Mouse (Mus musculus): ENCODE data around the gene 1700067K01Rik. TPM values are rescaled to one million over a fixed set of nuclear protein-coding genes. Genes with fewer than 3 reads are reported as not detected.

1700067K01Rik gene
- polyA plus RNA-seq, 1 experiment from 2014 or later, result 0.55 TPM

- Histone ChIP-seq H3K27me3 (ENCODE audit: control insufficient read depth, insufficient read depth, low read depth, low read length) (no peaks in the 10 kb centered on the region), H3K4me2 (ENCODE audit: low read depth, low read length) (no peak overlapping the region), H3K27ac (ENCODE audit: low read length) (0 out of 2 replicates have a peak overlapping the region, but pooled peaks have one; percentile 19), H3K9me3 (ENCODE audit: control insufficient read depth, low read length) (0 out of 2 replicates have a peak, but pooled peaks cover 2% of the 10 kb centered on the region), H3K36me3 (ENCODE audit: control insufficient read depth, insufficient read depth, low read length) (no peaks in the 10 kb centered on the region), H3K9ac (ENCODE audit: low read length) (no peak overlapping the region), H3K4me3 (ENCODE audit: low read length) (no peak overlapping the region), H3K4me1 (replicated peaks; ENCODE audit: control insufficient read depth, insufficient read depth, low read length) (peaks cover 8% of the 10 kb centered on the region)
- WGBS, result 20% methylated on average over 3 of the region's 3 CpGs
- ATAC-seq (ENCODE audit: low read depth), result peak; percentile 87
Observed at GRCm38 (mm10) chr8:84052746-84053145, 51.4 kb downstream of the 1700067K01Rik start.

- ATAC-seq (ENCODE audit: low read depth), result no peak
- H3K9ac ChIP-seq (ENCODE audit: low read length), result no peak overlapping the region
- 0 out of 2 replicates have a peak, but pooled peaks cover 2% of the 10 kb centered on the region for H3K9me3 ChIP-seq (ENCODE audit: control insufficient read depth, low read length)
- H3K27ac ChIP-seq (ENCODE audit: low read length), result no peak overlapping the region
- H3K4me3 ChIP-seq (ENCODE audit: low read length), result no peak overlapping the region
- no peaks in the 10 kb centered on the region for H3K27me3 ChIP-seq (ENCODE audit: control insufficient read depth, insufficient read depth, low read depth, low read length)
- no peaks in the 10 kb centered on the region for H3K36me3 ChIP-seq (ENCODE audit: control insufficient read depth, insufficient read depth, low read length)
- H3K4me1 ChIP-seq (replicated peaks; ENCODE audit: control insufficient read depth, insufficient read depth, low read length), result peaks cover 8% of the 10 kb centered on the region
- WGBS, result 87% methylated on average over 5 of the region's 5 CpGs
- H3K4me2 ChIP-seq (ENCODE audit: low read depth, low read length), result no peak overlapping the region
Observed at GRCm38 (mm10) chr8:84053229-84053628, 51.9 kb downstream of the 1700067K01Rik start.

MicroRNA genes within 50 kb of the gene (microRNA counts, 519-probe panel; counts per million panel counts)
- not detected for microRNA mmu-miR-1199

Small RNAs within 50 kb of the gene (microRNA-seq; reads per million reads assigned to microRNA genes)
- not detected for gene Mir1199
- gene Mir8111, result 3.2 reads per million, percentile 10 among the genes with 10 or more reads in this experiment

Other genes starting within 250 kb of the 1700067K01Rik start
- 14.8 and 16.1 TPM in 2 replicates for gene Adgrl1, start 101.4 kb upstream of the 1700067K01Rik start, polyA plus RNA-seq (2015; fragmentation: Nextera tagmentation; extraction: Ambion mirVana)
- gene Gm10644, start 46.3 kb upstream of the 1700067K01Rik start, polyA plus RNA-seq (2015; fragmentation: Nextera tagmentation; extraction: Ambion mirVana), result 0.69 and 1.1 TPM in 2 replicates
- gene Asf1b, start 46.0 kb upstream of the 1700067K01Rik start, polyA plus RNA-seq (2015; fragmentation: Nextera tagmentation; extraction: Ambion mirVana), result 76.7 and 82.8 TPM in 2 replicates
- gene Prkaca, start 28.5 kb upstream of the 1700067K01Rik start, polyA plus RNA-seq (2015; fragmentation: Nextera tagmentation; extraction: Ambion mirVana), result 103 and 133 TPM in 2 replicates
- 8.4 and 11.0 TPM in 2 replicates for gene Samd1, start 3.8 kb upstream of the 1700067K01Rik start, polyA plus RNA-seq (2015; fragmentation: Nextera tagmentation; extraction: Ambion mirVana)
- gene 2210011C24Rik, start 10.7 kb downstream of the 1700067K01Rik start, polyA plus RNA-seq (2015; fragmentation: Nextera tagmentation; extraction: Ambion mirVana), result 3.5 and 4.4 TPM in 2 replicates
- 6.5 and 7.4 TPM in 2 replicates for gene Palm3, start 20.0 kb downstream of the 1700067K01Rik start, polyA plus RNA-seq (2015; fragmentation: Nextera tagmentation; extraction: Ambion mirVana)
- gene Il27ra, start 41.1 kb downstream of the 1700067K01Rik start, polyA plus RNA-seq (2015; fragmentation: Nextera tagmentation; extraction: Ambion mirVana), result 1.6 and 2.0 TPM in 2 replicates
- not detected in 2 replicates for gene Rln3, start 43.5 kb downstream of the 1700067K01Rik start, polyA plus RNA-seq (2015; fragmentation: Nextera tagmentation; extraction: Ambion mirVana)
- 1.2 and 1.4 TPM in 2 replicates for gene Gm10643, start 63.6 kb downstream of the 1700067K01Rik start, polyA plus RNA-seq (2015; fragmentation: Nextera tagmentation; extraction: Ambion mirVana)
- 8.6 and 8.8 TPM in 2 replicates for gene Rfx1, start 65.3 kb downstream of the 1700067K01Rik start, polyA plus RNA-seq (2015; fragmentation: Nextera tagmentation; extraction: Ambion mirVana)
- gene Dcaf15, start 103.3 kb downstream of the 1700067K01Rik start, polyA plus RNA-seq (2015; fragmentation: Nextera tagmentation; extraction: Ambion mirVana), result 6.9 and 8.5 TPM in 2 replicates
- gene Podnl1, start 124.5 kb downstream of the 1700067K01Rik start, polyA plus RNA-seq (2015; fragmentation: Nextera tagmentation; extraction: Ambion mirVana), result 0.34 and 0.41 TPM in 2 replicates
- 24.2 and 25.9 TPM in 2 replicates for gene Cc2d1a, start 146.4 kb downstream of the 1700067K01Rik start, polyA plus RNA-seq (2015; fragmentation: Nextera tagmentation; extraction: Ambion mirVana)
- 1.5 and 2.0 TPM in 2 replicates for gene 4930432K21Rik, start 146.5 kb downstream of the 1700067K01Rik start, polyA plus RNA-seq (2015; fragmentation: Nextera tagmentation; extraction: Ambion mirVana)
- gene Nanos3, start 183.7 kb downstream of the 1700067K01Rik start, polyA plus RNA-seq (2015; fragmentation: Nextera tagmentation; extraction: Ambion mirVana), result 1.2 and 3.5 TPM in 2 replicates
- 14.4 and 14.6 TPM in 2 replicates for gene Zswim4, start 235.6 kb downstream of the 1700067K01Rik start, polyA plus RNA-seq (2015; fragmentation: Nextera tagmentation; extraction: Ambion mirVana)
- 333 and 350 TPM in 2 replicates for gene D8Ertd738e, start 248.2 kb downstream of the 1700067K01Rik start, polyA plus RNA-seq (2015; fragmentation: Nextera tagmentation; extraction: Ambion mirVana)

All from lung, embryonic 16.5 days (tissue).